Mouse (Mus musculus): ENCODE data around the gene Zfp180.

Zfp180 gene

DNA sequence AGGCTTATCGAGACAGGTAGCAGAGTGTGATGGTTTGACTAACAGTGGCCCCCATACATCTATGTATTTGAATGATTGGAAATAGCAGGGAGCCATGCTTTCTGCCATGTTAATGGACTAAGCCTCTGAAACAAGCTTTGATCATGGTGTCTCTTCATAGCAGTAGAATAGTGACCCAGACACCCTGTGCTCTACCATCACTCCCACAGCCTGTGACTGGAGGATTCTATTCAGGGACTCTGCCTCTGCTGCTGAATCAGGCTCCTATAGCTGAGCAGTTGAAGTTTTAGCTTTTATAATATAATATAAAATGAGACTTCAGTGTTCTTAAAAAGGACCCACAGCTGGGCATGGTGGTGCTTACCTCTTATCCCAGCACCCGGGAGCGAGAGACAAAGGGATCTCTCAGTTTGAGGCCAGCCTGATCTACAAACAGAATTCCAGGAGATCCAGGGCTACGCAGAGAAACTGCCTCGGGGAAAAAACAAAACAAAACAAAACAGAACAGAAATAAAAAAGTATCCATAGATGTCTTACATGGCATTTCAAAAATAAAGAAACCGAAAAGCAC is 51.8 kb downstream of the Zfp180 start:
- DNase-seq (ENCODE audit: low read depth, low spot score), result no peak
- Histone ChIP-seq H3K36me3 (ENCODE audit: control insufficient read depth, insufficient read depth, low read length, poor library complexity, severe bottlenecking) (peaks cover 4% of the 10 kb centered on the region), H3K27me3 (ENCODE audit: control insufficient read depth, insufficient read depth, low read length, poor library complexity, severe bottlenecking) (no peaks in the 10 kb centered on the region)

DNA sequence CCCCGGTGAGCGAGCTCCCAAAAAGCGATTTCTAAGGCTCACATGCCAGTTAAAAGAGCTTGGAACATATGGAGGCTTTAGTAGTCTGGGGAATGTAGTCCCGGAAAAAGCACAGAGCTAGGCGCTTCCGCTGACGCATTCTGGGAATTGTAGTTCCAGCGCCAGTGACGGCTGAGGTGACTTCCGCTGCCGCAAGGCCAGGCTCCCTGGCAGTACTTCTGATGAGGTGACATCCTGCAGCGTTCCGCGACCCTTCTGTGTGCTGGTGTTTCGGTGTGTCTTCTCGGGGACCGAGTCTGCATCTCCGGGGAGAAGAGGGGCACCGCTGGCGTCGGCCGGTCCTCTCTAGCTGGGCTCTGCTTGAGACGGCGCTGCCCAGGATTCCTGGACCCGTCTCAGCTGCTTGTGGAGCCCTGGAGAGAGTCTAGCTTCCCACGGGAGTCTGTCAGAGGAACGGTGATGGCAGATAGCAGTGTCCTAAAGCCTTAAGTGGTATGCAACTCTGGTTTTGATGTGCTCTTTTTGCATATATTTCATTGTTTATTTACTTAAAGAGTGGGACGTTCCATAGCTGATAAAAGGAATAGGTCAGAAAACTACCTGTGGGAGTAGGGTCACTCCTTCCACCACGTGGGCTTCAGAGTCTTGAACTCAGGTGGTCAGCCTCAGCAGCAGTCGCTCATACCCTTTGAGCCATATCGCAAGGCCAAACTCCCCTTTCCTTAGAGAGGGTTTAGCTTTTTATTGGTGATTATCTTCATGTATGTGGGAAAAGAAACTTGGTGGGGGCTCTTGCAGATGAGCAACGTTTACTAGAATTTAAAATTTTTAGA is 52.5 kb downstream of the Zfp180 start, which contains the start of gene Zfp235:
TSS of gene Zfp235 (plus strand) at position 174 of the 833 bp plus-strand sequence.
- Histone ChIP-seq H3K27me3 (ENCODE audit: control insufficient read depth, insufficient read depth, low read length, poor library complexity, severe bottlenecking) (no peaks in the 10 kb centered on the region), H3K36me3 (ENCODE audit: control insufficient read depth, insufficient read depth, low read length, poor library complexity, severe bottlenecking) (peaks cover 4% of the 10 kb centered on the region)
- DNase-seq (ENCODE audit: low read depth, low spot score), result peak; percentile 89

DNA sequence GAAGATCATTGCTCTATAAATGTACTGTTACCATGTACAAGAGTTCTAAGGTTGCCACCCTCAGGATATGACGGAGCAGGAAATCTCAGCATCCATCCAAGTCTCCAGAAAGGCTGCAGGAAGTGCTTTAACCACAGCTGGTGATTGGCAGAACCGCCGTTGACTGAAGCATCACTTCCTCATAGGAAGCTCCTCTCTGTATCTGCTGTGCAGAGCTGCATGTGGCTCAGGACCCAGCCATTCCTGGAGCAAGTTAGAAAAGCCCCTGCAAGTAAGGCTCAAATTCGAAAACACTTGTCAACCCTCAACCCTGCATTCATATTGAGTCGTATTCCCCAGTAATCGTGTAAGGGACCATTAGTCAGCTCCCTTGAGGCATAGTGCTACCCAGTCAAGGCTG is 60.8 kb downstream of the Zfp180 start:
- Histone ChIP-seq H3K36me3 (ENCODE audit: control insufficient read depth, insufficient read depth, low read length, poor library complexity, severe bottlenecking) (peaks cover 3% of the 10 kb centered on the region; the same call in 1 of the 2 replicates), H3K27me3 (ENCODE audit: control insufficient read depth, insufficient read depth, low read length, poor library complexity, severe bottlenecking) (no peaks in the 10 kb centered on the region)
- DNase-seq (ENCODE audit: low read depth, low spot score), result peak; percentile 5

DNA sequence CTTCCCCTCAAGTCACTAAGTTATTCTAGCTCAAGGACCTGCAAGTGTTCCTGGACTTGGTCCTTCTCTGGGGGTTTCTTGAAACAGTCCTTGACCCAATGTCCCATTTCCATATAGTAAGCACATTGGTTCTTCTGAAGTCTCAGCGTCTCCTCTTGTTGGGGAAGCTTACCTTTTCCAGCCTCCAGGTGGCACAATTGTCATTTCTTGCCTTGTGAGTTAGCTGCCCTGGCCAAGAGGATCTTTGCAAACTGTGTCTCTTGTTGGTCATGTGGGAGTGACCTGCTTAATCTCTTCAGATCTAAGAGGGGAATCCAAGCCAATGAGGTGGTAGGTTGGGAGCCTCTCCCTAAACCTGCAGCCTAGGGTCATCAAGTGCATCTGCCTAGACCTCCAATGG is 71.5 kb downstream of the Zfp180 start:
- H3K27me3 ChIP-seq (ENCODE audit: control insufficient read depth, insufficient read depth, low read length, poor library complexity, severe bottlenecking), result no peaks in the 10 kb centered on the region
- no peaks in the 10 kb centered on the region for H3K36me3 ChIP-seq (ENCODE audit: control insufficient read depth, insufficient read depth, low read length, poor library complexity, severe bottlenecking)
- peak; percentile 56 for DNase-seq (ENCODE audit: low read depth, low spot score)
